Mouse (Mus musculus): ENCODE results near the gene Slc9a2.
"Not testable (repeated sequence)": the region's sequence is repeated elsewhere in the genome, so short reads cannot be mapped to it uniquely, and the experiment has no call there.

Gene Slc9a2

GRCm38 (mm10) chr1:40680067-40680867 is at the start of gene Slc9a2:
Gene Slc9a2 (plus strand): TSS chr1:40680574.
- peak; percentile 79 for DNase-seq (ENCODE audit: low read depth, low spot score)

DNA sequence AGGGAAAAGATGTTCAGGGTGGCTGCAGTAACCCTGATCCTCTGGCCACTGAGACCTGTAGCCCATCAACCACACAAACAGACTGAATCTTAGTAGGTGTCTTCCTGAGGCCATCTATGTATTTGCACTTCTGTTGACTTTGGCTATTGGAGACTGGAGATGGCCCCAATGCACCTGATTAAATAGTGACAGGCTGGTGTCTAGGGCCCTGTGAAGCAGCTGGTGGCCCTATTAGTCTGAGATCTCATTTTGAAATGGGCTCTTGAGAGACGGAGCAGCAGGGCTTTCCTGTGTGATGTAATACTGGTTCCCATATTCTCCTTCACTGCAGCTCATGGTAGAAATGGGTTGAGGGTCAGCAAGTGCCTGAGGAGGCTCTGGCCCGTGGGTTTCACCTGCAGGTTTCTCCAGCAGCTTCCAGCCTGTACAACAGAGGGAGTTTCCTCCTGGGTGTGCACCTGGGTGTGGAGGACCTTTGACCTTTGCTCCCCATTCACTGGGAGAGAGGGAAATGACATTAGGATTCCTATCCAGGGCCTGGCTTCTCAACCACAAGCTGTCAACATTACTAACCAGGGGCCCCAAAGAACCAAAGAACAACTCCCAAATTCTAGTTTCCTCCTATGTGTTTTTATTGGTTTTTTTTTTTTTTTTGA is 47.8 kb upstream of the Slc9a2 start:
- DNase-seq (ENCODE audit: low read depth, low spot score) = peak; percentile 11

DNA sequence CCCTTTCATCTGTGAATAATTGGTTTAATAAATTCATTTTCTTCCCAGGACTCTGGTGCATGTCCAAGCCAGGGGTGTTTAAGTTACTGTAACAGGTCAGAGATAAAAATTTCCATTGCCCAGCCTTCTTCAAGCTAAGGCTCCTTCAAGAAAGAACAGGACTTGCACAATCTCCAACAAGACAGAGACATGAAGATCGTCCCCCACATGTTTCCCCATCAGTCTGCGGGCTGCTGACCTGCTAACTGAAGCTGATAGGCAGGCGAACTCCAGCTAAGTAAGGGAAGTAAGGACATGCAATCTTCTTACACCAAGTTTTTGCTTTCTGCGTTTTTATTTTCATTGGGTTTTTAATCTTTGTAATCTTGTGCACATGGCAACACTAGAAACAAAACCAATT is 45.8 kb upstream of the Slc9a2 start:
- no peak for DNase-seq (ENCODE audit: low read depth, low spot score)

DNA sequence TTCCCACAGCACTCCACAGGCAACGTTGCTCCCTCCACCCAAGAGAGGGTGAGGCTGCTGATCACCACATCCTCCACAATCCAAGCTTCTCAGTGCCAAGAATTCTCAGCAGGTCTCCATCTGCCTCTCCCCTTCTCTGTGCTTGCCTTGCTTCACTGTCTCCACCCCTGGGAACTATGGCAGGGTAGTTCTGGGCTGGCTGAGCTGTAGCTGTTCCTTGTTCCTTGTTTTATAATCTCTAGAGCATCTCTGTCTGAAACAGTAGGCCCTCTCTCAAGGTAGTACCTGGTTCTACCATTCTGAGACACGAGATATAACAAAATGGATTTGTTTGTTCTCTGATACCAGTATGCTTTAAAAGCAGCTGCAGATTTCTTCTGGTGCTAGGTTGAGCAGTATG is 32.1 kb upstream of the Slc9a2 start:
- DNase-seq (ENCODE audit: low read depth, low spot score) = no peak

- DNase-seq (ENCODE audit: low read depth, low spot score) = no peak
Observed at GRCm38 (mm10) chr1:40650803-40651497, 29.4 kb upstream of the Slc9a2 start.

GRCm38 (mm10) chr1:40657035-40657434 is 23.3 kb upstream of the Slc9a2 start:
- DNase-seq (ENCODE audit: low read depth, low spot score) = no peak

DNA sequence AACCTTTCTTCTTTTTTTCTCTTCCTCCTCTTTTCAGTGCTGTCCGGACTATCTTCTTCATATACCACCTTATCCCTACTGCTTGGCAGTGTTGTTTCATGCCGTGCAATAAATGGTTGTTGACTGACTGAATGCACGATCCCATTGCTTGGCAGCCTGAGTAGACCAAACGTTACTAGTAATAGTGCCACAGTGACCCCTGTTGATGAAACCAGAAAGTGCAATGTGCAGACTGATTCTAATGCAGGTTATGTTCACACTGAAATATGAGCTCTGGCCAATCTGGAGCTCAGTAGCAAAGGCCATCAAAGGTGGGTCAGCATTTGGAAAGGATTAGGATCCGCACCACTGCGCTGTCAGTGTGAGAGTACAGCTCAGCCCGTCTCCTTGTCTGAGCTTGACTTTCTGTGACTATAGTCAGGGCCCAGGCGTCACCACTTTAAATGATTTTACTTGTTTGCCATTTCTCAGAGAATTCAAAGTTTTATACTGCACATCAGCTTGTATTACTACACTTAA is 22.3 kb upstream of the Slc9a2 start:
- peak; percentile 67 for DNase-seq (ENCODE audit: low read depth, low spot score)

- no peak for DNase-seq (ENCODE audit: low read depth, low spot score)
Observed at GRCm38 (mm10) chr1:40659017-40659416, 21.4 kb upstream of the Slc9a2 start.

- no peak for DNase-seq (ENCODE audit: low read depth, low spot score)
Observed at GRCm38 (mm10) chr1:40659496-40659895, 20.9 kb upstream of the Slc9a2 start.

DNA sequence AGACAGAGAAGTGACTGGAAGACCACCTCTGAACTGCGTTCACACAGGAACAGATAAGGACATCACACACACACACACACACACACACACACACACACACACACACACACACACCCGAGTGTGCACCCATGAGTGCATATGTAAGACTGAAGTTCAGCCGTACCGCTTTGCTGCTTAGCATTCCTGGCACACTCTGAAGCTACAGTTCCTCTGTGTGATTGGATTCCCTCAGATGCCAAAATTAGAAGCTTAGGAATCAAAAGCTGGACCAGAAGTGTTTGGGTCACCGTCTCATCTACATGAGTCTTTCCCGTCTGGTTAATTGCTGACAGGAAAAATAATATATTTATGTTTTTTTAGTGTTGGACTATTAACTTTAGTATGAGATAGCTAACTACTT is 19.5 kb upstream of the Slc9a2 start:
- DNase-seq (ENCODE audit: low read depth, low spot score) = no peak

DNA sequence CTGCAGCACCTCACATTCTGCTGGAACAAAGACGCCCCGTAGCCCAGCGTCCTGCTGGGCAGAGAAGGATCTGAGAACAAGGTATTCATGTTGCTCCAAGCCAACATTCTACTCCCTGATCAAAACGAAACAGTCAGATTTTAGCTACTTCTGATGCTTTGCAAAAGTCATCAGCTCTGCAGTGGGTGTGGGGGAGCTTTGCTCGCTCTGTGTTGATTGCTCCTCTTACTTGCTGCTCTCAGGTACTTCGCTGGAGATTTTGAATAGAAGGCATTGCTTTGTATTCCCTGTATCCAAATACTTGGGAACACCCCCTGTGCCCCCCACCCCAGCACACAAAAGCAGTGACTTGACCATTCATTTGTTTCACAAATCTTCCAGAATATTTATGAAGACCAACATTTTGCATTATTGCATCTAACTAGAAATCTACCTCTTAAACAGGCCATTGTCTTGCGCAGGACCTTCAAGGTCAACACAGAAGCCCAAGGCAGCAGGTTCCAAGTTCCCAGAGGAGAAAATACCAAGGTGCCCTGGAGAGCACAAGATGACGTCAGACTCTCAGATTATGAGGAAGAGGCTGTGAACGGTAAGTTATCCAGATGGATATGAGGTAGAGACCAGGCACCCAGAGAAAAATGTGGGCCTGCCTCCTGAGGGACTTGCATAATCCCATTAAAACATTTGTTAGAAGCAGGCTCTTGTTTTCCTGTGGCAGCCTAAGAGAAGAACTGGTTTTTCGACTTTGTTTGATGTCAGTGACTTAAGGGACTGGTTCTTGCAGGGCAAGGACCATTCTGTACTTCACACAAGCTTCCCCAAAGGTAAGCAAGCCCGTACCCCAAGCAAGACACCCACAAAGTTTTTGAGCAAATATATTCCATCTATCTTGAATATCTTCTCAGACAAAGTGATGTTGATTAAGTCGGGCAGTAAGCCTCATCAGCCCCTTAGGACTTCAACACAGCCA is 14.7 kb upstream of the Slc9a2 start:
- DNase-seq (ENCODE audit: low read depth, low spot score) = peak; percentile 71

GRCm38 (mm10) chr1:40667442-40667841 is 12.9 kb upstream of the Slc9a2 start:
- DNase-seq (ENCODE audit: low read depth, low spot score) = not testable (repeated sequence)

GRCm38 (mm10) chr1:40670025-40670424 is 10.3 kb upstream of the Slc9a2 start:
- DNase-seq (ENCODE audit: low read depth, low spot score) = no peak

DNA sequence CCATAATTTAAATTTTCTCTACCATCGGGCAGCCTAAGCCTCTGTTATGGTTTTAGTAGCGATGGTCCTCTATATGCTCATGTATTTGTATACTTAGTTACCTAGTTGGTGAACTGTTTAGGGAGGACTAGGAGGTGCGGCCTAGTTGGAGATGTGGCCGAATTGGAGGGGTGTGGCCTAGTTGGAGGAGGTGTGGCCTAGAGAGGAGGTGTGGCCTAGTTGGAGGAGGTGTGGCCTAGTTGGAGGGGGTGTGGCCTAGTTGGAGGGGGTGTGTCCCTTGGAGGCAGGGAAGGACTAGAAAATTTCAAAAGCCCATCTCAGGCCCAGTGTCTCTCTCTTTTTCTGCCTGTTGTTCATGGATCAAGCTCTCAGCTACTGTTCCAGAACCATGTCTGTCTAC is 8.9 kb upstream of the Slc9a2 start:
- peak; percentile 48 for DNase-seq (ENCODE audit: low read depth, low spot score)

DNA sequence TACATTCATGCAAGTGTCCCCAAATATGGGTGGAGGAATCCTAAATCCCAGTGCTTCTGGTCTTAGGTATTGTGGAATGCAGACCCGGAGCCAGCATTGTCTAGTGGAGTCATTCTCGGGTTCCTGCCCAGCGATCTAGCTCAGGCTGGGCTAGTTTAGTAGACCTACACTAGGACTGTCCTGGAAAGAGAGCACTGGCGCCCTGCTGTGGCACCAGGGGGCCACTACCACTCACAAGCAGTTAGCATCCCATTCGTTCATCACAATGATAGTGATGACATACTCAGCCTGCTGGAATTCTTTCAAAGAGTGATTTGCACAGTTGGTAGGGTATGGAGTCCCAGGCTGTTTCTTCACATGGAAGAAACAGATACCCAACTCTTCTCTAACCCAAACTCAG is 3.1 kb upstream of the Slc9a2 start:
- DNase-seq (ENCODE audit: low read depth, low spot score) = peak; percentile 74

- DNase-seq (ENCODE audit: low read depth, low spot score) = peak; percentile 71
Observed at GRCm38 (mm10) chr1:40680868-40681698, 709 bp downstream of the Slc9a2 start.

- DNase-seq (ENCODE audit: low read depth, low spot score) = peak; percentile 44
Observed at GRCm38 (mm10) chr1:40681699-40682510, 1.5 kb downstream of the Slc9a2 start.

GRCm38 (mm10) chr1:40694296-40694695 is 13.9 kb downstream of the Slc9a2 start:
- DNase-seq (ENCODE audit: low read depth, low spot score) = no peak

DNA sequence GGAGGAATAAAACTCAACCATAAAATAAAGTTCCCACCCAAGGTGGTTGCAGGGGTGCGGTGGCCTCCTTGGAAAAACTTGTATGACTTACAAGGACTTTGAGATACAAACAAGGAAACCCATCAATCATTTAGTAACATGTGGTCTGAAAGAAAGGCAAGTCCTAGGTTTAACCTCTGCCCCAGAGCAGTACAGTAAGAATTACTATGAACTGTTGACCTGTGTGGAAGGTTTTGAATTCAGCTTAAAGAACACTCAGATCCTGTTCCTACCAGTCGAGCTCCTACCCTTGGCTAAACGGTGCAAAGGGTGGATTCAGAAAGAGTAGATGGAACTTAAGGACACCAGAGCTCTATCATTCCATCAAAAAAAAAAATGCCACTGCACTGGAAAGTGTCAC is 16.1 kb downstream of the Slc9a2 start:
- no peak for DNase-seq (ENCODE audit: low read depth, low spot score)

Measured in ZHBTc4 (cell line).